Mouse (Mus musculus): ENCODE data around the gene Ddx54.

Ddx54 gene

GRCm38 (mm10) chr5:120579898-120580626 is 32.5 kb upstream of the Ddx54 start:
- in situ Hi-C loops (cut with MboI; ENCODE audit: low sequenced_read_pairs), result loop anchor here (10.0 kb wide), 1 partner anchor 55 kb away; no protein-coding TSS in a partner anchor

- in situ Hi-C loops (cut with MboI; ENCODE audit: low sequenced_read_pairs), result loop anchor here (10.0 kb wide), 1 partner anchor 57 kb away; no protein-coding TSS in a partner anchor
These were observed 30.5 kb upstream of the Ddx54 start for GRCm38 (mm10) chr5:120582002-120582401.

- in situ Hi-C loops (cut with MboI; ENCODE audit: low sequenced_read_pairs), result loop anchor here (10.0 kb wide), 1 partner anchor 59 kb away; no protein-coding TSS in a partner anchor
These were observed 29.0 kb upstream of the Ddx54 start for GRCm38 (mm10) chr5:120583511-120583910.

GRCm38 (mm10) chr5:120584968-120585367 is 27.6 kb upstream of the Ddx54 start:
- in situ Hi-C loops (cut with MboI; ENCODE audit: low sequenced_read_pairs), result loop anchor here (10.0 kb wide), 1 partner anchor 60 kb away; no protein-coding TSS in a partner anchor

- in situ Hi-C loops (cut with MboI; ENCODE audit: low sequenced_read_pairs), result loop anchor here (10.0 kb wide), 1 partner anchor 62 kb away; no protein-coding TSS in a partner anchor
These were observed 25.6 kb upstream of the Ddx54 start for GRCm38 (mm10) chr5:120586741-120587615.

GRCm38 (mm10) chr5:120587616-120587926 is 25.0 kb upstream of the Ddx54 start:
- in situ Hi-C loops (cut with MboI; ENCODE audit: low sequenced_read_pairs), result loop anchor here (10.0 kb wide), 1 partner anchor 63 kb away; no protein-coding TSS in a partner anchor

GRCm38 (mm10) chr5:120587940-120588568 is 24.5 kb upstream of the Ddx54 start:
- in situ Hi-C loops (cut with MboI; ENCODE audit: low sequenced_read_pairs), result loop anchor here (10.0 kb wide), 1 partner anchor 63 kb away; no protein-coding TSS in a partner anchor

GRCm38 (mm10) chr5:120588569-120589094 is 23.9 kb upstream of the Ddx54 start, which contains the start of the genes Tpcn1 and Iqcd:
Gene Tpcn1 (minus strand): TSS chr5:120588673.
Gene Iqcd (plus strand): TSS chr5:120589016.
- in situ Hi-C loops (cut with MboI; ENCODE audit: low sequenced_read_pairs), result loop anchor here (10.0 kb wide), 1 partner anchor 64 kb away; no protein-coding TSS in a partner anchor

- in situ Hi-C loops (cut with MboI; ENCODE audit: low sequenced_read_pairs), result no loop called here
These were observed 22.1 kb upstream of the Ddx54 start for GRCm38 (mm10) chr5:120590356-120591010.

- in situ Hi-C loops (cut with MboI; ENCODE audit: low sequenced_read_pairs), result no loop called here
These were observed 20.4 kb upstream of the Ddx54 start for GRCm38 (mm10) chr5:120592141-120592540.

GRCm38 (mm10) chr5:120594485-120594884 is 18.1 kb upstream of the Ddx54 start:
- in situ Hi-C loops (cut with MboI; ENCODE audit: low sequenced_read_pairs), result no loop called here

- in situ Hi-C loops (cut with MboI; ENCODE audit: low sequenced_read_pairs), result no loop called here
These were observed 12.9 kb upstream of the Ddx54 start for GRCm38 (mm10) chr5:120599625-120600024.

- in situ Hi-C loops (cut with MboI; ENCODE audit: low sequenced_read_pairs), result no loop called here
These were observed 11.4 kb upstream of the Ddx54 start for GRCm38 (mm10) chr5:120600946-120601668.

- in situ Hi-C loops (cut with MboI; ENCODE audit: low sequenced_read_pairs), result no loop called here
These were observed 10.3 kb upstream of the Ddx54 start for GRCm38 (mm10) chr5:120602210-120602609.

- in situ Hi-C loops (cut with MboI; ENCODE audit: low sequenced_read_pairs), result no loop called here
These were observed 9.0 kb upstream of the Ddx54 start for GRCm38 (mm10) chr5:120603515-120603914.

GRCm38 (mm10) chr5:120604839-120605238 is 7.7 kb upstream of the Ddx54 start:
- in situ Hi-C loops (cut with MboI; ENCODE audit: low sequenced_read_pairs), result no loop called here

GRCm38 (mm10) chr5:120605241-120605661 is 7.3 kb upstream of the Ddx54 start:
- in situ Hi-C loops (cut with MboI; ENCODE audit: low sequenced_read_pairs), result no loop called here

GRCm38 (mm10) chr5:120605688-120606087 is 6.9 kb upstream of the Ddx54 start:
- in situ Hi-C loops (cut with MboI; ENCODE audit: low sequenced_read_pairs), result no loop called here

GRCm38 (mm10) chr5:120606590-120607200 is 5.8 kb upstream of the Ddx54 start:
- in situ Hi-C loops (cut with MboI; ENCODE audit: low sequenced_read_pairs), result no loop called here

Data from CH12F3 (cell line).